Mouse (Mus musculus): Measurements from ENCODE around the gene Gm30191.
A peak's percentile ranks its signal among the peaks of the same experiment; 100 is the strongest.

The Gm30191 gene

GRCm38 (mm10) chr4:134246719-134247258 is at the start of gene Gm30191:
TSS of gene Gm30191 (plus strand) at chr4:134246935.
- DNase-seq (ENCODE audit: low spot score in 2 of 2), result peak in 1 of 2 experiments; percentile 27

- no peak for DNase-seq (ENCODE audit: low spot score in 2 of 2)
These were observed 47.4 kb upstream of the Gm30191 start for GRCm38 (mm10) chr4:134199371-134199770.

- DNase-seq (ENCODE audit: low spot score in 2 of 2), result no peak
These were observed 43.8 kb upstream of the Gm30191 start, which contains the start of gene Gm7534 for GRCm38 (mm10) chr4:134202904-134203303. TSS of gene Gm7534 (minus strand) at chr4:134203004.

GRCm38 (mm10) chr4:134203340-134203896 is 43.3 kb upstream of the Gm30191 start:
- DNase-seq (ENCODE audit: low spot score in 2 of 2), result no peak

GRCm38 (mm10) chr4:134206488-134207053 is 40.2 kb upstream of the Gm30191 start:
- no peak for DNase-seq (ENCODE audit: low spot score in 2 of 2)

GRCm38 (mm10) chr4:134222793-134223600 is 23.7 kb upstream of the Gm30191 start:
- DNase-seq (ENCODE audit: low spot score in 2 of 2), result no peak

GRCm38 (mm10) chr4:134227194-134227593 is 19.5 kb upstream of the Gm30191 start, which contains the start of gene Catsper4:
TSS of gene Catsper4 (minus strand) at chr4:134227383.
- DNase-seq (ENCODE audit: low spot score in 2 of 2), result no peak

GRCm38 (mm10) chr4:134230431-134230830 is 16.3 kb upstream of the Gm30191 start:
- no peak for DNase-seq (ENCODE audit: low spot score in 2 of 2)

- DNase-seq (ENCODE audit: low spot score in 2 of 2), result no peak
These were observed 11.9 kb upstream of the Gm30191 start for GRCm38 (mm10) chr4:134234876-134235275.

GRCm38 (mm10) chr4:134237582-134238278 is 9.0 kb upstream of the Gm30191 start:
- DNase-seq (ENCODE audit: low spot score in 2 of 2), result no peak

GRCm38 (mm10) chr4:134238279-134238651 is 8.5 kb upstream of the Gm30191 start, which contains the start of gene Cnksr1:
TSS of gene Cnksr1 (minus strand) at chr4:134238399.
- peak in 1 of 2 experiments; percentile 55 for DNase-seq (ENCODE audit: low spot score in 2 of 2)

GRCm38 (mm10) chr4:134238686-134239085 is 8.0 kb upstream of the Gm30191 start:
- DNase-seq (ENCODE audit: low spot score in 2 of 2), result no peak

- DNase-seq (ENCODE audit: low spot score in 2 of 2), result peak in 1 of 2 experiments; percentile 42
These were observed 3.1 kb upstream of the Gm30191 start, which contains the start of gene E130218I03Rik for GRCm38 (mm10) chr4:134243516-134244250. TSS of gene E130218I03Rik (plus strand) at chr4:134243662.

GRCm38 (mm10) chr4:134245148-134245843 is 1.4 kb upstream of the Gm30191 start, which contains the start of gene Zfp593:
TSS of gene Zfp593 (minus strand) at chr4:134245592.
- peak; percentile 94 to 97 for DNase-seq (ENCODE audit: low spot score in 2 of 2)

- peak in 1 of 2 experiments; percentile 30 for DNase-seq (ENCODE audit: low spot score in 2 of 2)
These were observed 479 bp upstream of the Gm30191 start for GRCm38 (mm10) chr4:134246256-134246655.

- peak; percentile 52 to 79 for DNase-seq (ENCODE audit: low spot score in 2 of 2)
These were observed 2.9 kb downstream of the Gm30191 start for GRCm38 (mm10) chr4:134249651-134250050.

- no peak for DNase-seq (ENCODE audit: low spot score in 2 of 2)
These were observed 3.6 kb downstream of the Gm30191 start for GRCm38 (mm10) chr4:134250116-134250929.

- DNase-seq (ENCODE audit: low spot score in 2 of 2), result no peak
These were observed 4.2 kb downstream of the Gm30191 start for GRCm38 (mm10) chr4:134250930-134251240.
